Mouse (Mus musculus): ENCODE results near the gene Dnmbp. TPM values are rescaled to one million over a fixed set of nuclear protein-coding genes. Genes with fewer than 3 reads are reported as not detected.
A peak's percentile ranks its signal among the peaks of the same experiment; 100 is the strongest.

Gene Dnmbp
- polyA plus RNA-seq, 1 experiment, result 53.4 TPM

GRCm38 (mm10) chr19:43809331-43809730 is 130.7 kb downstream of the Dnmbp start:
- H3K36me3 ChIP-seq (ENCODE audit: control insufficient read depth, insufficient read depth, low read length), result peaks cover 57% of the 10 kb centered on the region
- H3K4me1 ChIP-seq (ENCODE audit: control insufficient read depth, insufficient read depth, insufficient read length, low read length), result peaks cover 29% of the 10 kb centered on the region; the same call in 1 of the 2 replicates
- no peak overlapping the region for H3K4me3 ChIP-seq (ENCODE audit: low read depth, low read length)
- peak overlapping the region; percentile 54 for H3K27ac ChIP-seq (ENCODE audit: insufficient read depth, low read depth, low read length)
- WGBS, result 33% methylated on average over 4 of the region's 4 CpGs
- TF ChIP-seq POLR2A (IDR thresholded peaks at IDR 0.05; ENCODE audit: low read depth, low read length), result no peak
- no peak for TF ChIP-seq CTCF (IDR thresholded peaks at IDR 0.05; ENCODE audit: extremely low read depth, insufficient read length, insufficient replicate concordance, low read depth, low read length)
- no peaks in the 10 kb centered on the region for H3K27me3 ChIP-seq (ENCODE audit: control insufficient read depth, insufficient read depth, low read length)

GRCm38 (mm10) chr19:43803866-43804265 is 136.1 kb downstream of the Dnmbp start:
- H3K27me3 ChIP-seq (ENCODE audit: control insufficient read depth, insufficient read depth, low read length), result no peaks in the 10 kb centered on the region
- H3K36me3 ChIP-seq (ENCODE audit: control insufficient read depth, insufficient read depth, low read length), result peaks cover 68% of the 10 kb centered on the region
- no peak overlapping the region for H3K27ac ChIP-seq (ENCODE audit: insufficient read depth, low read depth, low read length)
- TF ChIP-seq POLR2A (IDR thresholded peaks at IDR 0.05; ENCODE audit: low read depth, low read length), result no peak
- TF ChIP-seq CTCF (IDR thresholded peaks at IDR 0.05; ENCODE audit: extremely low read depth, insufficient read length, insufficient replicate concordance, low read depth, low read length), result no peak
- whole genome bisulfite sequencing, result 92% methylated on average over 10 of the region's 10 CpGs
- peaks cover 6% of the 10 kb centered on the region; the same call in 1 of the 2 replicates for H3K4me1 ChIP-seq (ENCODE audit: control insufficient read depth, insufficient read depth, insufficient read length, low read length)
- no peak overlapping the region for H3K4me3 ChIP-seq (ENCODE audit: low read depth, low read length)

GRCm38 (mm10) chr19:43801427-43802051 is 138.5 kb downstream of the Dnmbp start:
- 78% methylated on average over 9 of the region's 9 CpGs for WGBS
- TF ChIP-seq POLR2A (IDR thresholded peaks at IDR 0.05; ENCODE audit: low read depth, low read length), result no peak
- TF ChIP-seq CTCF (IDR thresholded peaks at IDR 0.05; ENCODE audit: extremely low read depth, insufficient read length, insufficient replicate concordance, low read depth, low read length), result no peak
- no peak overlapping the region for H3K27ac ChIP-seq (ENCODE audit: insufficient read depth, low read depth, low read length)
- H3K4me3 ChIP-seq (ENCODE audit: low read depth, low read length), result no peak overlapping the region
- H3K27me3 ChIP-seq (ENCODE audit: control insufficient read depth, insufficient read depth, low read length), result no peaks in the 10 kb centered on the region
- no peaks in the 10 kb centered on the region for H3K4me1 ChIP-seq (ENCODE audit: control insufficient read depth, insufficient read depth, insufficient read length, low read length)
- H3K36me3 ChIP-seq (ENCODE audit: control insufficient read depth, insufficient read depth, low read length), result peaks cover 67% of the 10 kb centered on the region

GRCm38 (mm10) chr19:43797216-43797615 is 142.8 kb downstream of the Dnmbp start:
- Histone ChIP-seq H3K27me3 (ENCODE audit: control insufficient read depth, insufficient read depth, low read length) (no peaks in the 10 kb centered on the region), H3K36me3 (ENCODE audit: control insufficient read depth, insufficient read depth, low read length) (peaks cover 40% of the 10 kb centered on the region), H3K27ac (ENCODE audit: insufficient read depth, low read depth, low read length) (no peak overlapping the region), H3K4me3 (ENCODE audit: low read depth, low read length) (no peak overlapping the region), H3K4me1 (ENCODE audit: control insufficient read depth, insufficient read depth, insufficient read length, low read length) (no peaks in the 10 kb centered on the region)
- WGBS, result 29% methylated on average over 5 of the region's 5 CpGs
- TF ChIP-seq POLR2A (IDR thresholded peaks at IDR 0.05; ENCODE audit: low read depth, low read length) (no peak), CTCF (IDR thresholded peaks at IDR 0.05; ENCODE audit: extremely low read depth, insufficient read length, insufficient replicate concordance, low read depth, low read length) (no peak)

Other genes with a start within 250 kb of the Dnmbp start
- gene Cutc, start 187.2 kb downstream of the Dnmbp start, polyA plus RNA-seq (2012; rRNA removed), result 1.3 and 4.1 TPM in 2 replicates
- 6.5 and 9.8 TPM in 2 replicates for gene Cox15, start 187.2 kb downstream of the Dnmbp start, polyA plus RNA-seq (2012; rRNA removed)
- 25.3 and 49.5 TPM in 2 replicates for gene Abcc2, start 158.0 kb downstream of the Dnmbp start, polyA plus RNA-seq (2012; rRNA removed)
- gene Cpn1, start 46.4 kb upstream of the Dnmbp start, polyA plus RNA-seq (2012; rRNA removed), result 0.96 and 11.3 TPM in 2 replicates
- gene Cyp2c23, start 89.0 kb upstream of the Dnmbp start, polyA plus RNA-seq (2012; rRNA removed), result 0.37 and 0.71 TPM in 2 replicates
- 4.1 and 10.9 TPM in 2 replicates for gene Erlin1, start 129.6 kb upstream of the Dnmbp start, polyA plus RNA-seq (2012; rRNA removed)
- gene Chuk, start 167.3 kb upstream of the Dnmbp start, polyA plus RNA-seq (2012; rRNA removed), result 5.1 and 12.4 TPM in 2 replicates
- 0.77 and 1.7 TPM in 2 replicates for gene Cwf19l1, start 195.7 kb upstream of the Dnmbp start, polyA plus RNA-seq (2012; rRNA removed)
- gene Bloc1s2, start 206.3 kb upstream of the Dnmbp start, polyA plus RNA-seq (2012; rRNA removed), result 5.1 and 13.0 TPM in 2 replicates

Data from small intestine, adult 2 months (tissue).